Mouse (Mus musculus): ENCODE measurements around the gene Pak1. TPM values are rescaled to one million over a fixed set of nuclear protein-coding genes. Genes with fewer than 3 reads are reported as not detected.
"Not testable (repeated sequence)": the region's sequence is repeated elsewhere in the genome, so short reads cannot be mapped to it uniquely, and the experiment has no call there.

Gene Pak1
- polyA plus RNA-seq, 1 experiment from 2014 or later: 5.7 TPM

- Histone ChIP-seq H3K27me3 (replicated peaks) (no peaks in the 10 kb centered on the region), H3K27ac (ENCODE audit: poor library complexity, severe bottlenecking) (no peak overlapping the region), H3K9ac (no peak overlapping the region), H3K4me3 (no peak overlapping the region), H3K4me2 (no peak overlapping the region), H3K4me1 (replicated peaks) (no peaks in the 10 kb centered on the region), H3K9me3 (replicated peaks) (no peaks in the 10 kb centered on the region), H3K36me3 (no peaks in the 10 kb centered on the region)
- 71% methylated on average over 2 of the region's 2 CpGs for WGBS
- ATAC-seq (ENCODE audit: insufficient number of reproducible peaks, low FRiP score): no peak
These were observed 40.8 kb downstream of the Pak1 start for GRCm38 (mm10) chr7:97829091-97829490.

- no peaks in the 10 kb centered on the region for H3K9me3 ChIP-seq (replicated peaks)
- 66% methylated on average over 3 of the region's 3 CpGs for WGBS
- no peaks in the 10 kb centered on the region for H3K27me3 ChIP-seq (replicated peaks)
- no peak overlapping the region for H3K27ac ChIP-seq (ENCODE audit: poor library complexity, severe bottlenecking)
- no peak overlapping the region for H3K4me2 ChIP-seq
- H3K36me3 ChIP-seq: no peaks in the 10 kb centered on the region
- no peaks in the 10 kb centered on the region for H3K4me1 ChIP-seq (replicated peaks)
- no peak for ATAC-seq (ENCODE audit: insufficient number of reproducible peaks, low FRiP score)
- no peak overlapping the region for H3K4me3 ChIP-seq
- H3K9ac ChIP-seq: no peak overlapping the region
These were observed 42.4 kb downstream of the Pak1 start for GRCm38 (mm10) chr7:97830739-97831138.

- Histone ChIP-seq H3K9ac (no peak overlapping the region), H3K9me3 (replicated peaks) (no peaks in the 10 kb centered on the region), H3K36me3 (no peaks in the 10 kb centered on the region), H3K4me2 (no peak overlapping the region), H3K27ac (ENCODE audit: poor library complexity, severe bottlenecking) (no peak overlapping the region), H3K4me3 (no peak overlapping the region), H3K4me1 (replicated peaks) (no peaks in the 10 kb centered on the region), H3K27me3 (replicated peaks) (no peaks in the 10 kb centered on the region)
- ATAC-seq (ENCODE audit: insufficient number of reproducible peaks, low FRiP score): no peak
- WGBS: 69% methylated on average over 2 of the region's 2 CpGs
These were observed 44.6 kb downstream of the Pak1 start for GRCm38 (mm10) chr7:97832987-97833386.

GRCm38 (mm10) chr7:97838574-97838973, 50.2 kb downstream of the Pak1 start:
- no peak for ATAC-seq (ENCODE audit: insufficient number of reproducible peaks, low FRiP score)
- Histone ChIP-seq H3K4me3 (no peak overlapping the region), H3K4me2 (no peak overlapping the region), H3K9me3 (replicated peaks) (no peaks in the 10 kb centered on the region), H3K27me3 (replicated peaks) (no peaks in the 10 kb centered on the region), H3K4me1 (replicated peaks) (0 out of 2 replicates have a peak, but pooled peaks cover 5% of the 10 kb centered on the region), H3K27ac (ENCODE audit: poor library complexity, severe bottlenecking) (no peak overlapping the region), H3K36me3 (no peaks in the 10 kb centered on the region), H3K9ac (no peak overlapping the region)

- Histone ChIP-seq H3K9me3 (replicated peaks) (no peaks in the 10 kb centered on the region), H3K27me3 (replicated peaks) (no peaks in the 10 kb centered on the region), H3K4me1 (replicated peaks) (0 out of 2 replicates have a peak, but pooled peaks cover 5% of the 10 kb centered on the region), H3K4me3 (no peak overlapping the region), H3K27ac (ENCODE audit: poor library complexity, severe bottlenecking) (no peak overlapping the region), H3K36me3 (no peaks in the 10 kb centered on the region), H3K9ac (no peak overlapping the region), H3K4me2 (no peak overlapping the region)
- ATAC-seq (ENCODE audit: insufficient number of reproducible peaks, low FRiP score): no peak
- WGBS: 84% methylated on average over 5 of the region's 5 CpGs
These were observed 53.0 kb downstream of the Pak1 start for GRCm38 (mm10) chr7:97841311-97841710.

- no peak for ATAC-seq (ENCODE audit: insufficient number of reproducible peaks, low FRiP score)
- peak overlapping the region; percentile 54 for H3K4me3 ChIP-seq
- H3K4me2 ChIP-seq: peak overlapping the region; percentile 87
- H3K4me1 ChIP-seq (replicated peaks): 0 out of 2 replicates have a peak, but pooled peaks cover 5% of the 10 kb centered on the region
- no peak overlapping the region for H3K9ac ChIP-seq
- no peaks in the 10 kb centered on the region for H3K27me3 ChIP-seq (replicated peaks)
- no peaks in the 10 kb centered on the region for H3K9me3 ChIP-seq (replicated peaks)
- 58% methylated on average over 2 of the region's 2 CpGs for WGBS
- no peaks in the 10 kb centered on the region for H3K36me3 ChIP-seq
- H3K27ac ChIP-seq (ENCODE audit: poor library complexity, severe bottlenecking): no peak overlapping the region
These were observed 54.0 kb downstream of the Pak1 start for GRCm38 (mm10) chr7:97842332-97842731.

- no peaks in the 10 kb centered on the region for H3K9me3 ChIP-seq (replicated peaks)
- peak overlapping the region; percentile 54 for H3K4me3 ChIP-seq
- 5% methylated on average over 21 of the region's 22 CpGs for WGBS
- ATAC-seq (ENCODE audit: insufficient number of reproducible peaks, low FRiP score): peak; percentile 88
- H3K27me3 ChIP-seq (replicated peaks): no peaks in the 10 kb centered on the region
- H3K4me2 ChIP-seq: peak overlapping the region; percentile 87
- peak overlapping the region; percentile 71 for H3K9ac ChIP-seq
- H3K27ac ChIP-seq (ENCODE audit: poor library complexity, severe bottlenecking): no peak overlapping the region
- no peaks in the 10 kb centered on the region for H3K36me3 ChIP-seq
- 0 out of 2 replicates have a peak, but pooled peaks cover 5% of the 10 kb centered on the region for H3K4me1 ChIP-seq (replicated peaks)
These were observed 54.6 kb downstream of the Pak1 start for GRCm38 (mm10) chr7:97842806-97843570.

GRCm38 (mm10) chr7:97844419-97844818, 56.1 kb downstream of the Pak1 start:
- no peaks in the 10 kb centered on the region for H3K27me3 ChIP-seq (replicated peaks)
- H3K9me3 ChIP-seq (replicated peaks): no peaks in the 10 kb centered on the region
- no peak for ATAC-seq (ENCODE audit: insufficient number of reproducible peaks, low FRiP score)
- 0 out of 2 replicates have a peak, but pooled peaks cover 5% of the 10 kb centered on the region for H3K4me1 ChIP-seq (replicated peaks)
- H3K4me3 ChIP-seq: no peak overlapping the region
- WGBS: 75% methylated on average over 3 of the region's 3 CpGs
- H3K9ac ChIP-seq: no peak overlapping the region
- H3K27ac ChIP-seq (ENCODE audit: poor library complexity, severe bottlenecking): no peak overlapping the region
- H3K4me2 ChIP-seq: no peak overlapping the region
- H3K36me3 ChIP-seq: no peaks in the 10 kb centered on the region

- ATAC-seq (ENCODE audit: insufficient number of reproducible peaks, low FRiP score): no peak
- Histone ChIP-seq H3K9ac (no peak overlapping the region), H3K27ac (ENCODE audit: poor library complexity, severe bottlenecking) (no peak overlapping the region), H3K4me1 (replicated peaks) (0 out of 2 replicates have a peak, but pooled peaks cover 5% of the 10 kb centered on the region), H3K4me2 (no peak overlapping the region), H3K36me3 (no peaks in the 10 kb centered on the region), H3K4me3 (no peak overlapping the region), H3K27me3 (replicated peaks) (no peaks in the 10 kb centered on the region), H3K9me3 (replicated peaks) (no peaks in the 10 kb centered on the region)
- WGBS: 53% methylated on average over 2 of the region's 2 CpGs
These were observed 57.2 kb downstream of the Pak1 start for GRCm38 (mm10) chr7:97845546-97845945.

- no peak overlapping the region for H3K4me2 ChIP-seq
- ATAC-seq (ENCODE audit: insufficient number of reproducible peaks, low FRiP score): no peak
- no peak overlapping the region for H3K9ac ChIP-seq
- no peaks in the 10 kb centered on the region for H3K36me3 ChIP-seq
- no peak overlapping the region for H3K27ac ChIP-seq (ENCODE audit: poor library complexity, severe bottlenecking)
- no peaks in the 10 kb centered on the region for H3K9me3 ChIP-seq (replicated peaks)
- no peak overlapping the region for H3K4me3 ChIP-seq
- no peaks in the 10 kb centered on the region for H3K27me3 ChIP-seq (replicated peaks)
- H3K4me1 ChIP-seq (replicated peaks): 0 out of 2 replicates have a peak, but pooled peaks cover 5% of the 10 kb centered on the region
These were observed 58.2 kb downstream of the Pak1 start for GRCm38 (mm10) chr7:97846539-97846938.

GRCm38 (mm10) chr7:97849557-97849956, 61.2 kb downstream of the Pak1 start:
- H3K27ac ChIP-seq (ENCODE audit: poor library complexity, severe bottlenecking); H3K36me3 ChIP-seq; H3K4me1 ChIP-seq (replicated peaks); H3K27me3 ChIP-seq (replicated peaks); ATAC-seq (ENCODE audit: insufficient number of reproducible peaks, low FRiP score); H3K9me3 ChIP-seq (replicated peaks); H3K4me2 ChIP-seq; H3K9ac ChIP-seq; H3K4me3 ChIP-seq: not testable (repeated sequence)
- WGBS: 63% methylated on average over 3 of the region's 3 CpGs

- no peak overlapping the region for H3K9ac ChIP-seq
- H3K27ac ChIP-seq (ENCODE audit: poor library complexity, severe bottlenecking): no peak overlapping the region
- no peaks in the 10 kb centered on the region for H3K36me3 ChIP-seq
- no peak overlapping the region for H3K4me2 ChIP-seq
- H3K4me1 ChIP-seq (replicated peaks): no peaks in the 10 kb centered on the region
- H3K27me3 ChIP-seq (replicated peaks): no peaks in the 10 kb centered on the region
- ATAC-seq (ENCODE audit: insufficient number of reproducible peaks, low FRiP score): no peak
- 79% methylated on average over 3 of the region's 3 CpGs for WGBS
- no peaks in the 10 kb centered on the region for H3K9me3 ChIP-seq (replicated peaks)
- no peak overlapping the region for H3K4me3 ChIP-seq
These were observed 62.0 kb downstream of the Pak1 start for GRCm38 (mm10) chr7:97850331-97850730.
